9 mouse cellular contexts compared by ENCODE assay signal in genomic region chr4:63291658-63292057, GRCm38 (mm10). TPM values are rescaled to one million over a fixed set of nuclear protein-coding genes. Genes with fewer than 3 reads are reported as not detected.
DNase-seq lines count a peak whose midpoint lies in the region; ATAC-seq and TF ChIP-seq lines count a peak whose summit lies in the region.
"Had no signal": no experiment of that assay in that cellular context is flagged by ENCODE, and none has a peak within 500 bp of the region (broad histone marks: within the 10 kb centered on the region; RNA-seq: fewer than 3 reads in every experiment).

No protein-coding gene starts in this region.

- no peak overlapping the region for H3K9ac ChIP-seq in hindbrain, embryonic 14.5 days
- no peak overlapping the region for H3K9ac ChIP-seq in hindbrain, embryonic 11.5 days (ENCODE audit: low read depth, low read length)
- no peak overlapping the region for H3K9ac ChIP-seq in neural tube, embryonic 14.5 days (replicated peaks; ENCODE audit: low read depth, low read length)
- no peak overlapping the region for H3K9ac ChIP-seq in limb, embryonic 11.5 days (ENCODE audit: low read length)
- H3K9ac ChIP-seq in lung, postnatal 0 days (replicated peaks; ENCODE audit: low read depth) = no peak overlapping the region
- H3K9ac ChIP-seq: liver, embryonic 14.5 days; neural tube, embryonic 13.5 days had no signal

- peak; percentile 7; the same call in 1 of the 2 replicates for ATAC-seq in hindbrain, embryonic 14.5 days (ENCODE audit: low FRiP score)
- no peak for ATAC-seq in hindbrain, embryonic 11.5 days (ENCODE audit: low FRiP score)
- ATAC-seq in neural tube, embryonic 14.5 days (ENCODE audit: low read depth) = no peak
- no peak for ATAC-seq in limb, embryonic 11.5 days (ENCODE audit: insufficient number of reproducible peaks, low FRiP score, low TSS enrichment, low read depth)
- ATAC-seq in lung, postnatal 0 days = no peak

- no peak overlapping the region for H3K4me3 ChIP-seq in hindbrain, embryonic 14.5 days (replicated peaks; ENCODE audit: low read length)
- no peak overlapping the region for H3K4me3 ChIP-seq in hindbrain, embryonic 11.5 days (ENCODE audit: low read depth, low read length)
- H3K4me3 ChIP-seq in neural tube, embryonic 14.5 days (ENCODE audit: low read depth, low read length) = no peak overlapping the region
- H3K4me3 ChIP-seq in limb, embryonic 11.5 days (ENCODE audit: low read depth, low read length) = no peak overlapping the region
- H3K4me3 ChIP-seq in lung, postnatal 0 days (ENCODE audit: low read depth, low read length) = no peak overlapping the region
- H3K4me3 ChIP-seq: neural tube, embryonic 13.5 days had no signal

- DNase-seq in hindbrain, embryonic 14.5 days (ENCODE audit: low spot score) = no peak
- DNase-seq in hindbrain, embryonic 11.5 days (ENCODE audit: low spot score) = no peak
- no peak for DNase-seq in neural tube, embryonic 10.5 days (ENCODE audit: extremely low spot score, low spot score)
- DNase-seq in limb, embryonic 11.5 days (ENCODE audit: low spot score) = no peak
- no peak for DNase-seq in frontal cortex, postnatal 36 days (ENCODE audit: low spot score in 2 of 2)
- no peak for DNase-seq in lung, postnatal 0 days (ENCODE audit: low spot score)

- H3K27me3 ChIP-seq in hindbrain, embryonic 14.5 days (ENCODE audit: control insufficient read depth, insufficient read depth, low read length) = no peaks in the 10 kb centered on the region
- no peaks in the 10 kb centered on the region for H3K27me3 ChIP-seq in hindbrain, embryonic 11.5 days (ENCODE audit: control insufficient read depth, insufficient read depth, low read length)
- H3K27me3 ChIP-seq in neural tube, embryonic 14.5 days (ENCODE audit: control insufficient read depth, insufficient read depth, low read length) = no peaks in the 10 kb centered on the region
- no peaks in the 10 kb centered on the region for H3K27me3 ChIP-seq in limb, embryonic 11.5 days (ENCODE audit: control insufficient read depth, insufficient read depth, low read length)
- no peaks in the 10 kb centered on the region for H3K27me3 ChIP-seq in lung, postnatal 0 days (replicated peaks; ENCODE audit: insufficient read depth, low read length)
- H3K27me3 ChIP-seq: neural tube, embryonic 13.5 days had no signal

- no peaks in the 10 kb centered on the region for H3K36me3 ChIP-seq in hindbrain, embryonic 14.5 days (replicated peaks; ENCODE audit: control insufficient read depth, insufficient read depth)
- no peaks in the 10 kb centered on the region for H3K36me3 ChIP-seq in hindbrain, embryonic 11.5 days (ENCODE audit: control insufficient read depth, insufficient read depth, low read length)
- no peaks in the 10 kb centered on the region for H3K36me3 ChIP-seq in neural tube, embryonic 14.5 days (ENCODE audit: control insufficient read depth, insufficient read depth, low read length)
- peaks cover 6% of the 10 kb centered on the region for H3K36me3 ChIP-seq in limb, embryonic 11.5 days (ENCODE audit: control insufficient read depth, insufficient read depth, low read length)
- H3K36me3 ChIP-seq in lung, postnatal 0 days (ENCODE audit: insufficient read depth, low read length) = no peaks in the 10 kb centered on the region
- H3K36me3 ChIP-seq: neural tube, embryonic 13.5 days had no signal

- no peak for TF ChIP-seq EP300 in lung, postnatal 0 days (IDR thresholded peaks at IDR 0.05)

- no peak overlapping the region for H3K4me2 ChIP-seq in hindbrain, embryonic 14.5 days (replicated peaks)
- no peak overlapping the region for H3K4me2 ChIP-seq in hindbrain, embryonic 11.5 days (replicated peaks; ENCODE audit: low read depth, low read length)
- no peak overlapping the region for H3K4me2 ChIP-seq in neural tube, embryonic 14.5 days (ENCODE audit: low read depth, low read length)
- H3K4me2 ChIP-seq in limb, embryonic 11.5 days (ENCODE audit: low read depth, severe bottlenecking) = no peak overlapping the region
- H3K4me2 ChIP-seq in lung, postnatal 0 days (replicated peaks; ENCODE audit: low read depth, low read length) = no peak overlapping the region
- H3K4me2 ChIP-seq: neural tube, embryonic 13.5 days had no signal

- 0 out of 2 replicates have a peak overlapping the region, but pooled peaks have one; percentile 20 for H3K27ac ChIP-seq in hindbrain, embryonic 14.5 days
- no peak overlapping the region for H3K27ac ChIP-seq in hindbrain, embryonic 11.5 days (ENCODE audit: low read depth, low read length)
- 0 out of 2 replicates have a peak overlapping the region, but pooled peaks have one; percentile 1 for H3K27ac ChIP-seq in neural tube, embryonic 14.5 days (ENCODE audit: low read depth, low read length)
- H3K27ac ChIP-seq in limb, embryonic 11.5 days (replicated peaks; ENCODE audit: low read depth, low read length) = 0 out of 2 replicates have a peak overlapping the region, but pooled peaks have one; percentile 6
- no peak overlapping the region for H3K27ac ChIP-seq in lung, postnatal 0 days (ENCODE audit: low read length)
- H3K27ac ChIP-seq: liver, embryonic 14.5 days; neural tube, embryonic 13.5 days had no signal

- H3K4me1 ChIP-seq in hindbrain, embryonic 14.5 days (replicated peaks; ENCODE audit: control insufficient read depth, insufficient read depth, low read length) = peaks cover 15% of the 10 kb centered on the region
- no peaks in the 10 kb centered on the region for H3K4me1 ChIP-seq in hindbrain, embryonic 11.5 days (replicated peaks; ENCODE audit: control insufficient read depth, insufficient read depth, low read length)
- H3K4me1 ChIP-seq in neural tube, embryonic 14.5 days (ENCODE audit: control insufficient read depth, insufficient read depth, low read length) = no peaks in the 10 kb centered on the region
- 0 out of 2 replicates have a peak, but pooled peaks cover 6% of the 10 kb centered on the region for H3K4me1 ChIP-seq in limb, embryonic 11.5 days (ENCODE audit: control insufficient read depth, insufficient read depth, low read length)
- no peaks in the 10 kb centered on the region for H3K4me1 ChIP-seq in lung, postnatal 0 days (ENCODE audit: insufficient read depth, low read depth, low read length)

- 88% methylated on average over 4 of the region's 4 CpGs for WGBS in hindbrain, embryonic 14.5 days
- WGBS in hindbrain, embryonic 11.5 days = 91% methylated on average over 4 of the region's 4 CpGs
- 93% methylated on average over 4 of the region's 4 CpGs for WGBS in neural tube, embryonic 14.5 days
- 94% methylated on average over 4 of the region's 4 CpGs for WGBS in limb, embryonic 11.5 days
- WGBS in lung, postnatal 0 days = 93% methylated on average over 4 of the region's 4 CpGs

- no peak for TF ChIP-seq CTCF in lung, postnatal 0 days (IDR thresholded peaks at IDR 0.05)

- no peaks in the 10 kb centered on the region for H3K9me3 ChIP-seq in hindbrain, embryonic 14.5 days (ENCODE audit: control insufficient read depth, low read length)
- H3K9me3 ChIP-seq in hindbrain, embryonic 11.5 days (ENCODE audit: control insufficient read depth, low read length) = no peaks in the 10 kb centered on the region
- no peaks in the 10 kb centered on the region for H3K9me3 ChIP-seq in neural tube, embryonic 14.5 days (ENCODE audit: control insufficient read depth, low read length)
- H3K9me3 ChIP-seq in limb, embryonic 11.5 days (ENCODE audit: control insufficient read depth, low read length) = no peaks in the 10 kb centered on the region
- H3K9me3 ChIP-seq in lung, postnatal 0 days (ENCODE audit: low read length) = no peaks in the 10 kb centered on the region
- H3K9me3 ChIP-seq: neural tube, embryonic 13.5 days had no signal

RNA-seq across cellular contexts. Expression of gene Orm1, which starts 52.7 kb away (rescaled TPM):
- polyA plus RNA-seq in hindbrain, embryonic 14.5 days (2014; fragmentation: Nextera tagmentation; extraction: Ambion mirVana) = not detected in 2 replicates
- polyA plus RNA-seq in hindbrain, embryonic 11.5 days (2014; fragmentation: Nextera tagmentation; extraction: Ambion mirVana) = not detected in 2 replicates
- polyA plus RNA-seq in neural tube, embryonic 14.5 days (2014; fragmentation: Nextera tagmentation; extraction: Ambion mirVana) = not detected in 2 replicates
- polyA plus RNA-seq in limb, embryonic 11.5 days (2014; fragmentation: Nextera tagmentation; extraction: Ambion mirVana) = not detected in 2 replicates
- polyA plus RNA-seq in lung, postnatal 0 days (2015; fragmentation: Nextera tagmentation; extraction: Ambion mirVana) = 4.0 and 5.7 TPM in 2 replicates
- polyA plus RNA-seq: liver, embryonic 14.5 days; neural tube, embryonic 13.5 days had no signal

Comparison
In these comparisons a context has a peak if more than half of its experiments do, and no peak if none do; other contexts are left out.
1. H3K27ac ChIP-seq: peak in hindbrain, embryonic 14.5 days (single experiment), neural tube, embryonic 14.5 days (single experiment) and limb, embryonic 11.5 days (single experiment); none in hindbrain, embryonic 11.5 days (single experiment) and lung, postnatal 0 days (single experiment).